Mouse (Mus musculus): Measurements from ENCODE around the gene Rabgap1l. TPM values are rescaled to one million over a fixed set of nuclear protein-coding genes. Genes with fewer than 3 reads are reported as not detected.
A peak's percentile ranks its signal among the peaks of the same experiment; 100 is the strongest.

The Rabgap1l gene
- total and polyA plus RNA-seq, 2 experiments = 6.4 to 78.7 TPM

GRCm38 (mm10) chr1:160237981-160238380 lies 555.0 kb downstream of the Rabgap1l start:
- Histone ChIP-seq H3K79me2 (ENCODE audit: control insufficient read depth, insufficient read depth, low read length) (no peaks in the 10 kb centered on the region), H3K4me3 (ENCODE audit: insufficient read depth, low read depth, low read length) (no peak overlapping the region), H3K27me3 (ENCODE audit: control insufficient read depth, insufficient read depth, low read length) (no peaks in the 10 kb centered on the region), H3K27ac (replicated peaks; ENCODE audit: insufficient read depth, low read depth, low read length) (no peak overlapping the region), H3K9ac (ENCODE audit: low read depth, low read length) (no peak overlapping the region), H3K36me3 (ENCODE audit: control insufficient read depth, insufficient read depth, low read length) (peaks cover 8% of the 10 kb centered on the region), H3K4me1 (ENCODE audit: control insufficient read depth, insufficient read depth, low read length) (no peaks in the 10 kb centered on the region)
- DNase-seq (ENCODE audit: extremely low read depth, low read depth, low spot score) = no peak
- TF ChIP-seq POLR2A (IDR thresholded peaks at IDR 0.05; ENCODE audit: extremely low read depth, insufficient read depth, low read length) (no peak), CTCF (IDR thresholded peaks at IDR 0.05; ENCODE audit: low read depth, low read length) (no peak)
- 96% methylated on average over 2 of the region's 2 CpGs for WGBS

- Histone ChIP-seq H3K27me3 (ENCODE audit: control insufficient read depth, insufficient read depth, low read length) (no peaks in the 10 kb centered on the region), H3K4me3 (ENCODE audit: insufficient read depth, low read depth, low read length) (no peak overlapping the region), H3K27ac (replicated peaks; ENCODE audit: insufficient read depth, low read depth, low read length) (no peak overlapping the region), H3K9ac (ENCODE audit: low read depth, low read length) (no peak overlapping the region), H3K36me3 (ENCODE audit: control insufficient read depth, insufficient read depth, low read length) (peaks cover 5% of the 10 kb centered on the region), H3K79me2 (ENCODE audit: control insufficient read depth, insufficient read depth, low read length) (no peaks in the 10 kb centered on the region), H3K4me1 (ENCODE audit: control insufficient read depth, insufficient read depth, low read length) (no peaks in the 10 kb centered on the region)
- TF ChIP-seq CTCF (IDR thresholded peaks at IDR 0.05; ENCODE audit: low read depth, low read length) (no peak), POLR2A (IDR thresholded peaks at IDR 0.05; ENCODE audit: extremely low read depth, insufficient read depth, low read length) (no peak)
- no peak for DNase-seq (ENCODE audit: extremely low read depth, low read depth, low spot score)
Measured at GRCm38 (mm10) chr1:160233921-160234320, 559.1 kb downstream of the Rabgap1l start.

- Histone ChIP-seq H3K4me1 (ENCODE audit: control insufficient read depth, insufficient read depth, low read length) (no peaks in the 10 kb centered on the region; the same call in 1 of the 2 replicates), H3K27ac (replicated peaks; ENCODE audit: insufficient read depth, low read depth, low read length) (no peak overlapping the region), H3K4me3 (ENCODE audit: insufficient read depth, low read depth, low read length) (no peak overlapping the region), H3K36me3 (ENCODE audit: control insufficient read depth, insufficient read depth, low read length) (peaks cover under 1% of the 10 kb centered on the region), H3K9ac (ENCODE audit: low read depth, low read length) (no peak overlapping the region), H3K79me2 (ENCODE audit: control insufficient read depth, insufficient read depth, low read length) (no peaks in the 10 kb centered on the region), H3K27me3 (ENCODE audit: control insufficient read depth, insufficient read depth, low read length) (no peaks in the 10 kb centered on the region)
- 98% methylated on average over 3 of the region's 3 CpGs for WGBS
- DNase-seq (ENCODE audit: extremely low read depth, low read depth, low spot score) = no peak
- TF ChIP-seq CTCF (IDR thresholded peaks at IDR 0.05; ENCODE audit: low read depth, low read length) = no peak
- TF ChIP-seq POLR2A (IDR thresholded peaks at IDR 0.05; ENCODE audit: extremely low read depth, insufficient read depth, low read length) = no peak
Measured at GRCm38 (mm10) chr1:160232113-160232512, 560.9 kb downstream of the Rabgap1l start.

GRCm38 (mm10) chr1:160231013-160231412 lies 562.0 kb downstream of the Rabgap1l start:
- WGBS = 48% methylated on average over 4 of the region's 4 CpGs
- no peak overlapping the region for H3K9ac ChIP-seq (ENCODE audit: low read depth, low read length)
- H3K4me1 ChIP-seq (ENCODE audit: control insufficient read depth, insufficient read depth, low read length) = no peaks in the 10 kb centered on the region; the same call in 1 of the 2 replicates
- DNase-seq (ENCODE audit: extremely low read depth, low read depth, low spot score) = peak; percentile 20
- TF ChIP-seq CTCF (IDR thresholded peaks at IDR 0.05; ENCODE audit: low read depth, low read length) = no peak
- no peak for TF ChIP-seq POLR2A (IDR thresholded peaks at IDR 0.05; ENCODE audit: extremely low read depth, insufficient read depth, low read length)
- H3K79me2 ChIP-seq (ENCODE audit: control insufficient read depth, insufficient read depth, low read length) = no peaks in the 10 kb centered on the region
- H3K36me3 ChIP-seq (ENCODE audit: control insufficient read depth, insufficient read depth, low read length) = no peaks in the 10 kb centered on the region
- H3K4me3 ChIP-seq (ENCODE audit: insufficient read depth, low read depth, low read length) = no peak overlapping the region
- H3K27me3 ChIP-seq (ENCODE audit: control insufficient read depth, insufficient read depth, low read length) = no peaks in the 10 kb centered on the region
- no peak overlapping the region for H3K27ac ChIP-seq (replicated peaks; ENCODE audit: insufficient read depth, low read depth, low read length)

GRCm38 (mm10) chr1:160227850-160228249 lies 565.2 kb downstream of the Rabgap1l start:
- TF ChIP-seq POLR2A (IDR thresholded peaks at IDR 0.05; ENCODE audit: extremely low read depth, insufficient read depth, low read length) = no peak
- TF ChIP-seq CTCF (IDR thresholded peaks at IDR 0.05; ENCODE audit: low read depth, low read length) = no peak
- H3K4me3 ChIP-seq (ENCODE audit: insufficient read depth, low read depth, low read length) = no peak overlapping the region
- DNase-seq (ENCODE audit: extremely low read depth, low read depth, low spot score) = peak; percentile 77
- no peaks in the 10 kb centered on the region for H3K79me2 ChIP-seq (ENCODE audit: control insufficient read depth, insufficient read depth, low read length)
- no peaks in the 10 kb centered on the region; the same call in 1 of the 2 replicates for H3K4me1 ChIP-seq (ENCODE audit: control insufficient read depth, insufficient read depth, low read length)
- peaks cover 6% of the 10 kb centered on the region for H3K36me3 ChIP-seq (ENCODE audit: control insufficient read depth, insufficient read depth, low read length)
- no peak overlapping the region for H3K9ac ChIP-seq (ENCODE audit: low read depth, low read length)
- H3K27me3 ChIP-seq (ENCODE audit: control insufficient read depth, insufficient read depth, low read length) = no peaks in the 10 kb centered on the region
- H3K27ac ChIP-seq (replicated peaks; ENCODE audit: insufficient read depth, low read depth, low read length) = no peak overlapping the region

GRCm38 (mm10) chr1:160227196-160227595 lies 565.8 kb downstream of the Rabgap1l start:
- peaks cover 6% of the 10 kb centered on the region for H3K36me3 ChIP-seq (ENCODE audit: control insufficient read depth, insufficient read depth, low read length)
- no peak overlapping the region for H3K9ac ChIP-seq (ENCODE audit: low read depth, low read length)
- TF ChIP-seq CTCF (IDR thresholded peaks at IDR 0.05; ENCODE audit: low read depth, low read length) (no peak), POLR2A (IDR thresholded peaks at IDR 0.05; ENCODE audit: extremely low read depth, insufficient read depth, low read length) (no peak)
- no peaks in the 10 kb centered on the region; the same call in 1 of the 2 replicates for H3K4me1 ChIP-seq (ENCODE audit: control insufficient read depth, insufficient read depth, low read length)
- H3K4me3 ChIP-seq (ENCODE audit: insufficient read depth, low read depth, low read length) = no peak overlapping the region
- no peak for DNase-seq (ENCODE audit: extremely low read depth, low read depth, low spot score)
- WGBS = 93% methylated on average over 4 of the region's 4 CpGs
- H3K79me2 ChIP-seq (ENCODE audit: control insufficient read depth, insufficient read depth, low read length) = no peaks in the 10 kb centered on the region
- no peak overlapping the region for H3K27ac ChIP-seq (replicated peaks; ENCODE audit: insufficient read depth, low read depth, low read length)
- H3K27me3 ChIP-seq (ENCODE audit: control insufficient read depth, insufficient read depth, low read length) = no peaks in the 10 kb centered on the region
